ENCODE assay signal across 11 mouse cellular contexts in genomic region chr1:152845211-152845730, GRCm38 (mm10).
"Had no signal": no experiment of that assay in that cellular context is flagged by ENCODE, and none has a peak within 500 bp of the region (broad histone marks: within the 10 kb centered on the region; RNA-seq: fewer than 3 reads in every experiment).

No protein-coding gene starts in this region.

- H3K27ac ChIP-seq: kidney, postnatal 0 days; limb, embryonic 15.5 days; liver, embryonic 13.5 days; midbrain, embryonic 13.5 days had no signal

- H3K4me2 ChIP-seq: limb, embryonic 15.5 days; liver, embryonic 13.5 days; midbrain, embryonic 13.5 days had no signal

- H3K9ac ChIP-seq: limb, embryonic 15.5 days; liver, embryonic 13.5 days; midbrain, embryonic 13.5 days had no signal

- ATAC-seq: midbrain, embryonic 13.5 days had no signal

- DNase-seq: kidney, adult 11 months; kidney, adult 9 months; layer of hippocampus, adult 9-11 months; liver, embryonic 13.5 days; lung, adult 18-20 months; spleen, adult 18-20 months; thymus, adult 18-20 months; thymus, postnatal 14 days had no signal

- H3K4me1 ChIP-seq: limb, embryonic 15.5 days; liver, embryonic 13.5 days; midbrain, embryonic 13.5 days had no signal

- H3K4me3 ChIP-seq: limb, embryonic 15.5 days; liver, embryonic 13.5 days; midbrain, embryonic 13.5 days had no signal

- H3K9me3 ChIP-seq: limb, embryonic 15.5 days; liver, embryonic 13.5 days; midbrain, embryonic 13.5 days had no signal

- H3K27me3 ChIP-seq: limb, embryonic 15.5 days; liver, embryonic 13.5 days; midbrain, embryonic 13.5 days had no signal
